Comparison of ENCODE assay signal across 8 mouse cellular contexts in genomic region chr10:62987341-62987740, GRCm38 (mm10). TPM values are rescaled to one million over a fixed set of nuclear protein-coding genes. Genes with fewer than 3 reads are reported as not detected.
DNase-seq lines count a peak whose midpoint lies in the region; ATAC-seq and TF ChIP-seq lines count a peak whose summit lies in the region.

No protein-coding gene starts in this region.

- H3K4me1 ChIP-seq in lung, postnatal 0 days (ENCODE audit: insufficient read depth, low read depth, low read length): no peaks in the 10 kb centered on the region

- no peak overlapping the region for H3K9ac ChIP-seq in lung, postnatal 0 days (replicated peaks; ENCODE audit: low read depth)

- no peak for TF ChIP-seq EP300 in lung, postnatal 0 days (IDR thresholded peaks at IDR 0.05)

- no peak overlapping the region for H3K27ac ChIP-seq in lung, postnatal 0 days (ENCODE audit: low read length)

- intact Hi-C loops in left cerebral cortex, postnatal 14 days (cut with DNase I): loop anchor here (10.0 kb wide), 1 partner anchor 77 kb away; the partner anchor contains the start of gene Pbld1
- intact Hi-C loops in left cerebral cortex, postnatal 10 days (cut with DNase I): no loop called here

- H3K27me3 ChIP-seq in lung, postnatal 0 days (replicated peaks; ENCODE audit: insufficient read depth, low read length): no peaks in the 10 kb centered on the region

- DNase-seq in cerebellum, postnatal 25 days: peak; percentile 24 to 44
- no peak for DNase-seq in cerebellum, adult 8-10 months
- DNase-seq in left cerebral cortex, postnatal 14 days (ENCODE audit: low spot score in 2 of 2): peak; percentile 29 to 45
- no peak for DNase-seq in left cerebral cortex, postnatal 10 days (ENCODE audit: extremely low spot score in 1 of 2, low spot score in 2 of 2)
- DNase-seq in ZHBTc4 (ENCODE audit: low read depth, low spot score): peak; percentile 88
- peak; percentile 22 for DNase-seq in lung, postnatal 0 days (ENCODE audit: low spot score)
- DNase-seq in urinary bladder, adult 2 months (ENCODE audit: low spot score): no peak
- DNase-seq in urinary bladder, postnatal 14 days (ENCODE audit: low spot score): no peak

- WGBS in lung, postnatal 0 days: 32% methylated on average over 3 of the region's 3 CpGs

- no peaks in the 10 kb centered on the region for H3K9me3 ChIP-seq in lung, postnatal 0 days (ENCODE audit: low read length)

- no peak overlapping the region for H3K4me3 ChIP-seq in lung, postnatal 0 days (ENCODE audit: low read depth, low read length)

- H3K4me2 ChIP-seq in lung, postnatal 0 days (replicated peaks; ENCODE audit: low read depth, low read length): no peak overlapping the region

- peaks cover 9% of the 10 kb centered on the region; the same call in 1 of the 2 replicates for H3K36me3 ChIP-seq in lung, postnatal 0 days (ENCODE audit: insufficient read depth, low read length)

- ATAC-seq in lung, postnatal 0 days: no peak

- peak; percentile 70 for TF ChIP-seq CTCF in lung, postnatal 0 days (IDR thresholded peaks at IDR 0.05)

RNA-seq across cellular contexts. Expression of gene Rufy2, which starts 7.3 kb away (rescaled TPM):
- total RNA-seq in left cerebral cortex, postnatal 14 days (2021): 10 to 100 TPM; 86.1 to 88.7 TPM
- 10 to 100 TPM; 84.3 to 91.7 TPM for total RNA-seq in left cerebral cortex, postnatal 10 days (2021)
- 13.9 and 14.5 TPM in 2 replicates for polyA plus RNA-seq in lung, postnatal 0 days (2015; fragmentation: Nextera tagmentation; extraction: Ambion mirVana)
- 10.9 and 12.9 TPM in 2 replicates for polyA plus RNA-seq in urinary bladder, adult 2 months (2012; rRNA removed)

RNA-seq across cellular contexts. Expression of gene Hnrnph3, which starts 36.7 kb away (rescaled TPM):
- total RNA-seq in left cerebral cortex, postnatal 14 days (2021): 10 to 100 TPM; 36.0 to 36.6 TPM
- 10 to 100 TPM; 32.0 to 35.9 TPM for total RNA-seq in left cerebral cortex, postnatal 10 days (2021)
- 38.8 and 44.6 TPM in 2 replicates for polyA plus RNA-seq in lung, postnatal 0 days (2015; fragmentation: Nextera tagmentation; extraction: Ambion mirVana)
- polyA plus RNA-seq in urinary bladder, adult 2 months (2012; rRNA removed): 55.0 and 73.1 TPM in 2 replicates

RNA-seq across cellular contexts. Expression of gene Pbld2, which starts 36.8 kb away (rescaled TPM):
- total RNA-seq in left cerebral cortex, postnatal 14 days (2021): 1 to 10 TPM; 1.4 to 1.8 TPM
- total RNA-seq in left cerebral cortex, postnatal 10 days (2021): 1 to 10 TPM; 2.2 to 2.3 TPM
- 16.2 and 18.4 TPM in 2 replicates for polyA plus RNA-seq in lung, postnatal 0 days (2015; fragmentation: Nextera tagmentation; extraction: Ambion mirVana)
- polyA plus RNA-seq in urinary bladder, adult 2 months (2012; rRNA removed): 3.6 and 4.7 TPM in 2 replicates

RNA-seq across cellular contexts. Expression of gene Dna2, which starts 40.5 kb away (rescaled TPM):
- total RNA-seq in left cerebral cortex, postnatal 14 days (2021): 1 to 10 TPM; 1.4 TPM
- total RNA-seq in left cerebral cortex, postnatal 10 days (2021): 1 to 10 TPM; 1.6 to 2.3 TPM
- 3.2 and 3.5 TPM in 2 replicates for polyA plus RNA-seq in lung, postnatal 0 days (2015; fragmentation: Nextera tagmentation; extraction: Ambion mirVana)
- polyA plus RNA-seq in urinary bladder, adult 2 months (2012; rRNA removed): 2.5 and 3.7 TPM in 2 replicates

Comparison
In these comparisons a context has a peak if more than half of its experiments do, and no peak if none do; other contexts are left out.
1. DNase-seq: peak in cerebellum, postnatal 25 days (2 of 2), left cerebral cortex, postnatal 14 days (2 of 2), ZHBTc4 (single experiment) and lung, postnatal 0 days (single experiment); none in cerebellum, adult 8-10 months (single experiment), left cerebral cortex, postnatal 10 days (0 of 2), urinary bladder, adult 2 months (single experiment) and urinary bladder, postnatal 14 days (single experiment).